Mouse (Mus musculus): ENCODE results near the gene Tmem196. TPM values are rescaled to one million over a fixed set of nuclear protein-coding genes. Genes with fewer than 3 reads are reported as not detected.
A peak's percentile ranks its signal among the peaks of the same experiment; 100 is the strongest.

Gene Tmem196
- 1 to 10 TPM in 1 of 2 experiments, under 1 TPM in 1; 0.94 to 1.5 TPM for total RNA-seq (2021)
- long read RNA-seq, experiment 1: 0 reads
- long read RNA-seq, experiment 2, partial matches to known transcripts: 0 of 1 reads
- long read RNA-seq, experiment 2, other reads (novel, unspliced or antisense): 0 of 1 reads

- peak in 1 of 2 experiments; percentile 18 for DNase-seq
These were observed at the start of gene Tmem196 for GRCm38 (mm10) chr12:119945589-119946310. TSS of gene Tmem196 (plus strand) at chr12:119945822.

DNA sequence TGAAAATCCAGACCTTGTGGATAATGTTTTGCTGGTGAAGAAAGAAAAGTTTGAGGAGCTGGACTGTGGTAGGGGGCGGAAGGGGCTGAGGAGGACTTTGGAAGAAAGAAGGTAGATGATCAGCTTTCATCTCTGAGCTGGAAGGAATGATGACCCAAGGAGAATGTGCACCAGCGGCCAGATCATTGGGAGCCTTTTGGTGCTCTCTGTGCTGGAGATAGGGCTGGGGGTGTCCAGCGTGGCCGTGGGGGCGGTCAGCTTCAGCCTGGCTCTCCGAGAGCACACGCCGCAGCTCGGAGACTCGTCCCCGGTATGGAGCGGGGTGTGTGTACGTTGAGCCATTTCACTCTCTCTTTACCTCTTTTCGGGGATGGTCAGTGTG is 680 bp downstream of the Tmem196 start:
- DNase-seq: peak in 1 of 2 experiments; percentile 9

GRCm38 (mm10) chr12:119957041-119957440 is 11.4 kb downstream of the Tmem196 start:
- DNase-seq: no peak

GRCm38 (mm10) chr12:119960730-119961129 is 15.1 kb downstream of the Tmem196 start:
- DNase-seq: peak; percentile 52 to 69

GRCm38 (mm10) chr12:119965373-119965772 is 19.8 kb downstream of the Tmem196 start:
- DNase-seq: no peak

- no peak for DNase-seq
These were observed 24.4 kb downstream of the Tmem196 start for GRCm38 (mm10) chr12:119970068-119970467.

DNA sequence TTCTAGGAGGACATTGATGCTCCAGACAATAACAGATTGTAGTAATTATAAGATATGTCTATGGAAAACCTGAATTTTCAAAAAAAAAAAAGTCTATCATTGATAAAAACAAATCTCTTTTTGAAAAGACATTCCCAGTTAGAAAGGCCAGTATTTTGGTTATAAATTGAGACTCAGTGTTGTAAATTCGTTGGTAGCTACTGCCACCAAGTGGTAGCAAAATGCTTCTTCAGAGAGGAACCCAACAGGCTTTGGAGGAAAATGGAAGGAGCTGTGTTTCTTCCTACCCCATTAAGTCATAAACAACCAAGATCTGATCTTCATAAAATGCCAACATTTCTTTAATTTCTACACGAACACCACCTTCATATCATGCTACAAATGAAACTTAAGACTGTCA is 36.1 kb downstream of the Tmem196 start:
- peak; percentile 5 to 48 for DNase-seq

DNA sequence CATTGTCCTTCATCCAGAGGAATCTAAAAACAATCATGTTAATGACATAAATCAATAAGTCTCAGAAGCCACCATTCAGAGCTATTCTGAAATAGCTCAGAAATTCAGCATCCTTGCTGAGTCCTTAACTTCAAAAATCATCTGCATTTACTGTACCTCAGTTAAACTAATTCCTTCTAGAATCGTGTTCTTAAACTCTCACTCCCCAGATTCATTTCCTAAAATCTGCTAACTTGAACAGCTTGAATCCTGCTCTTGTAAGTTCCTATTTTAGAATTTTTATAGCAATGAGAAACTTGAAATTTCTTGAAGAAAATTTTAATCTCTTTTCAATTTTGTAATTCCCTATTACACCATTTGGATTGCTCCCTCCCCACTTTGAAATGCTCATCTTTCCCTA is 52.6 kb downstream of the Tmem196 start:
- no peak for DNase-seq

DNA sequence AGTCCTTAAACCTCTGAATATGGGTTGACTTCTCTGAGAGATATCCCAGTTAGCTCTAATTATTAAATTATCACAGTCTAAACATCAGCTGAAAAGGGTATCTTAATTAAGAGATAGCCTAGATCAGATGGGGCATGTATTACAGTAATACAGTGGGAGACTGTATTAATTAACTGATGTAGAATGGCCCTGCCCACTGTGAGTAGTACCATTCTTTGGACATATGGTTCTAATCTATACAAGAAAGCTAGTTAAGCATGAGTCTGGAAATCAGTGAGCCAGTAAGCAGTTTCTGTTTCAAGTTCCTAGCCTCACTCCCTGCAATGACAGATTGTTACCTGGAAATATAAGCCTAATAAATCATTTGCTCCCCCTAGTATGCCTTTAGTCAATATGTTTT is 58.7 kb downstream of the Tmem196 start:
- no peak for DNase-seq

- DNase-seq: no peak
These were observed 69.1 kb downstream of the Tmem196 start for GRCm38 (mm10) chr12:120014768-120015167.

DNA sequence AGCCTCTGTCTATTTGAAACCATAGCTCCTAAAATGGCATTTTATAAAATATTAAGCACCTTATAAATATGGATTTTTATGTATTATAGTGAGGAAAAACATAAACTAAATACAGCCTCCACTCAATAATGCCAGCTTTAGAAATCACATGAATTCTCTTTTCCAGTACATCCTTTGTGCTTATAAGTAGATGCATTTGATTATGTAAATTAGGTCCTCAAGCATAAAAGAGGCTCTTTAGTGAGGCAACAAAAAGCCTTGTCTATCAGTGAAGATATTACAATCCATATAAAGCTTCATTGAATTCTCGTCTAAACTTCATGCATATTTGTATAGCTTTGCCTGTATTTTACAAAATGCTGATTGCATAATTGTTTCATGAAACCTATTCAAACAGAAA is 69.6 kb downstream of the Tmem196 start:
- DNase-seq: no peak

- peak; percentile 84 to 89 for DNase-seq
These were observed 82.7 kb downstream of the Tmem196 start for GRCm38 (mm10) chr12:120028089-120028959.
